ENCODE assay signal across 14 mouse cellular contexts in the genomic region with DNA sequence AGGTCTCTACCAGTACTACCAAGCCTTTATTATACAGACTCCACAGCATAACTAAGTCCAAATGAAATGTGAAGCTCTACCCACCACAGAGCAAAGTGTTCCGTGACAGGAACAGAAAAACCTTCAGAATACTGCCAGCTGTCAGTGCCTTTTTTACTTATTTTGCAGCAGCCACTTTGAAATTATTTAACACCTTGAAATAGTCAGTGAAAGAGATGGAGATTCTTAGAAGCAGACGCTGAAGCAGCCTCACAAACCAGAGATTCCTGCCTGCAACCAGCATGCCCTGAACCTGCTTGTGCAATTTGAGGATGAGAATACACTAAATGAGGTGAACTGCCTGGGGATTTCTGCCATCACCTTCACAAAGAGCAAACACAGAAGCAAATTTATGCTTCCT.
A peak's percentile ranks its signal among the peaks of the same experiment; 100 is the strongest.
DNase-seq lines count a peak whose midpoint lies in the region.
"Had no signal": no experiment of that assay in that cellular context is flagged by ENCODE, and none has a peak within 500 bp of the region (broad histone marks: within the 10 kb centered on the region; RNA-seq: fewer than 3 reads in every experiment).

No protein-coding gene starts in this region.

- peak; percentile 21 to 25 for DNase-seq in frontal cortex, adult 2 months (ENCODE audit: extremely low spot score in 1 of 2, low spot score in 1 of 2)
- no peak for DNase-seq in frontal cortex, postnatal 10 days (ENCODE audit: low spot score in 2 of 2)
- peak; percentile 57 for DNase-seq in brain, adult 2 months (ENCODE audit: low read depth, low spot score)
- DNase-seq in telencephalon, adult 2 months (ENCODE audit: low read depth, low spot score): peak; percentile 41
- no peak for DNase-seq in thymus, adult 18-20 months
- DNase-seq: adrenal gland, adult 2 months; adrenal gland, postnatal 10 days; adrenal gland, postnatal 25 days; cerebellum, adult 11-12 months; cerebellum, adult 2 months; cerebellum, adult 9-10 months; cerebellum, postnatal 10 days; cerebellum, postnatal 25 days; forebrain, postnatal 0 days had no signal

Comparison
In these comparisons a context has a peak if more than half of its experiments do, and no peak if none do; other contexts are left out.
1. DNase-seq: peak in frontal cortex, adult 2 months (2 of 2), brain, adult 2 months (single experiment) and telencephalon, adult 2 months (single experiment); none in frontal cortex, postnatal 10 days (0 of 2) and thymus, adult 18-20 months (0 of 2).